Mouse (Mus musculus) right cerebral cortex, adult 2 months (tissue): ENCODE measurements around the gene Rsph3b.
"Not testable (repeated sequence)": the region's sequence is repeated elsewhere in the genome, so short reads cannot be mapped to it uniquely, and the experiment has no call there.

ENCODE experiments used
- DNase-seq, 2 experiments: peaks; one replicate each; pipeline ENCODE4 v3.0.0; 2021 to 2022; ENCODE audit warnings: low spot score in 2 of 2

Gene Rsph3b

GRCm38 (mm10) chr17:6947984-6948768, at the start of gene Rsph3b:
Gene Rsph3b, minus strand, starts transcription at chr17:6948682.
- peak; percentile 76 to 88 for DNase-seq

GRCm38 (mm10) chr17:6997778-6998490, 49.5 kb upstream of the Rsph3b start:
- not testable (repeated sequence) for DNase-seq

- not testable (repeated sequence) for DNase-seq
Observed at GRCm38 (mm10) chr17:6996826-6997225, 48.3 kb upstream of the Rsph3b start.

GRCm38 (mm10) chr17:6995504-6995903, 47.0 kb upstream of the Rsph3b start:
- DNase-seq = not testable (repeated sequence)

GRCm38 (mm10) chr17:6986118-6986517, 37.6 kb upstream of the Rsph3b start:
- not testable (repeated sequence) for DNase-seq

GRCm38 (mm10) chr17:6980144-6980543, 31.7 kb upstream of the Rsph3b start:
- not testable (repeated sequence) for DNase-seq

GRCm38 (mm10) chr17:6979380-6979779, 30.9 kb upstream of the Rsph3b start:
- not testable (repeated sequence) for DNase-seq

- DNase-seq = peak; percentile 27 to 60
Observed at GRCm38 (mm10) chr17:6978287-6979248, 30.1 kb upstream of the Rsph3b start, which contains the start of gene Gm49721. Gene Gm49721, plus strand, starts transcription at chr17:6978904.

- not testable (repeated sequence) for DNase-seq
Observed at GRCm38 (mm10) chr17:6974985-6975384, 26.5 kb upstream of the Rsph3b start.

- DNase-seq = not testable (repeated sequence)
Observed at GRCm38 (mm10) chr17:6972836-6973396, 24.4 kb upstream of the Rsph3b start.

- DNase-seq = not testable (repeated sequence)
Observed at GRCm38 (mm10) chr17:6971238-6971637, 22.8 kb upstream of the Rsph3b start.

GRCm38 (mm10) chr17:6970334-6970733, 21.9 kb upstream of the Rsph3b start, which contains the start of gene Rnaset2b:
Gene Rnaset2b, plus strand, starts transcription at chr17:6970634.
- DNase-seq = not testable (repeated sequence)

- DNase-seq = not testable (repeated sequence)
Observed at GRCm38 (mm10) chr17:6967673-6968072, 19.2 kb upstream of the Rsph3b start.

- peak in 1 of 2 experiments; percentile 46 for DNase-seq
Observed at GRCm38 (mm10) chr17:6965364-6965763, 16.9 kb upstream of the Rsph3b start.

- DNase-seq = not testable (repeated sequence)
Observed at GRCm38 (mm10) chr17:6962936-6963335, 14.5 kb upstream of the Rsph3b start.

- DNase-seq = not testable (repeated sequence)
Observed at GRCm38 (mm10) chr17:6962339-6962738, 13.9 kb upstream of the Rsph3b start.

- peak in 1 of 2 experiments; percentile 57 for DNase-seq
Observed at GRCm38 (mm10) chr17:6961181-6962000, 12.9 kb upstream of the Rsph3b start.

GRCm38 (mm10) chr17:6960776-6961175, 12.3 kb upstream of the Rsph3b start, which contains the start of gene Tagap1:
Gene Tagap1, minus strand, starts transcription at chr17:6961156.
- DNase-seq = peak in 1 of 2 experiments; percentile 49

- not testable (repeated sequence) for DNase-seq
Observed at GRCm38 (mm10) chr17:6960349-6960748, 11.9 kb upstream of the Rsph3b start.
